Mouse (Mus musculus): Measurements from ENCODE around the gene Ikzf5.
"Not testable (repeated sequence)": the region's sequence is repeated elsewhere in the genome, so short reads cannot be mapped to it uniquely, and the experiment has no call there.

Gene Ikzf5

DNA sequence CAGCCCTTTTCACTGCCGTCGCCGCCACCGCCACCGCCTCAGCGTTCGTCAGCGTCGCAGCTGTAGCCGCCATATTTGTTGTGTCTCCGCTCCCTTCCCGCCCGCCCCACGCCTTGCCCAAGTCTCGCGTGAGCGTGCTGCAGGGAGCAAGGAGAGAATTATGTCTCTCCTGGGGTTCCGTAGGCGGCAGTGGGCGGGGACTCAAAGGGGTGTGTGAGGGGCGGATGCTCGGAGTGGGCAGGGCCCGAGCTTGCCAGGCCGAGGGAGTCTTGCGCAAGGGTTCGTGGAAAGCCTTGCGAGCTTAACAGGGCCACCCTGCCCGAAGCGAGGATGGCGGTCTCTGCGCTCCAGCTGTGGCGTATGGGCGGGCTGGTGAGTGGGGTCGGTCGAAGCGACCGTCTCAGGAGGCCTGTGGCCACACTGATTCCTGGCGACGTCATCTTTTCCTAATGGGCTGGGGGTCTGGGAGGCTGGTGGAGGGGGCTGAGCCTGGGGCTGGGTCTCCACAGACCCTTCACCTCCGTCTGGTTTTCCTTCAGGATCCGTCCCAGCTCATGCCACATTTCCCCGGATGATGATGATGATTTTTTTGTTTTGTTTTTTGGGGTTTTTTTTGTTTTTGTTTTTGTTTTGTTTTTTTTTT is at the start of gene Ikzf5, which contains the start of gene Acadsb:
Gene Ikzf5, minus strand, starts transcription at position 106 of the 643 bp plus-strand sequence.
Gene Acadsb, plus strand, starts transcription at position 186 of the 643 bp plus-strand sequence.
- DNase-seq (ENCODE audit: low read depth, low spot score): peak; percentile 99

DNA sequence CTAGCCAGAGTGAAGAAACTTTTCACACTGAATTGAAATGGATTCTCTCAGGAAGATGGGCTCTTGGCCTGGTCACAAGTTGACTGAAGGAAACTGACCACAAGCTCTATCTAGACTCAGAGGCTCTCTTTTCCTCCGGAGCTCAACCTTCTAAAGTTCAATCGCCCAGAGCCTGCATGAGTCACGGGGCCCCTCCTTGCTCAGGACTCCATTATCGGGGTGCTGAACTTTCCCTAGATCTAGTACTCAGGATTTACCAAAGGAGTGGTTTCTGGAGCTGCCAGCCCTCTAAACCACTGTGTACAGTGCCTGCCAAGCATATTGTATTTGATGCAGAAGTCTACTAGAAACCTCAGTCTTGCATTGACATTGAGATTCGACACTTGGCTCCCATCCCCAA is 46.4 kb upstream of the Ikzf5 start:
- DNase-seq (ENCODE audit: low read depth, low spot score): no peak

DNA sequence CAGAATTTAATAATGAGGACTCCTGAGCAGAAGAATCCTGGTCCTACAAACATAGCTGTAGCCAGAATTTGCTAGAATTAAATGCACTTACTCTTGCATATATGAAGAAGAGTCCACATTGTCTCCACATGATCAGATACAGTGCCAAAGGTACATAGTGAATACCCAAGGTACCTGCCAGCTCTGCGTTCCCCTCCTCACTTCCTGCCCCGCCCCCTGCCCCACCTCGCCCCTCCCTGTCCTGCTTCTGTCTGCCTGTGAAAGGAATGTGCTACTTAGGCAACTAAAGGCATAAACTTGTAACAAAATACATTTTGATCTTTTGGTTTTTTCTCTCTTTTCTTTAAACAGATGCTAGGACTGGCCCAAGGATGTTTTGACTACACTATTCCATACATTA is 26.7 kb upstream of the Ikzf5 start:
- no peak for DNase-seq (ENCODE audit: low read depth, low spot score)

DNA sequence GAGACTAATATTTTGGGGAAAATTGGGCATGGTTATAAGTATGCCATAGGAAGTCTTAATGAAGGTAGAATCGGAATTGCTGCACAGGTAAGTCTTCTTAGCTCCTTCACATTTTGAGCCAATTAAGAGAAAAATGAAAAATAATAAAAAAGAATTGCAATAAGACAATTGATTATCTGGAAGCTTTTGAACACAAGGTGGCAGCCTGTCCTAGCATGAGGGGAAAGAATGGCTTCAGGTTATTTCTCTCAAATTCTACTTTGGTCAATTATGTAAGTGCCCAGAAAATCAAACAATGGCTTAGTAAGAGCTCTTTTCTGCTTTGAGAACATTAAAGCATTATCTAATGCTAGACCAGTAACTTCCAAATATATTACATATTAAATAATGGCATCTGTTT is 24.0 kb upstream of the Ikzf5 start:
- DNase-seq (ENCODE audit: low read depth, low spot score): peak; percentile 11

DNA sequence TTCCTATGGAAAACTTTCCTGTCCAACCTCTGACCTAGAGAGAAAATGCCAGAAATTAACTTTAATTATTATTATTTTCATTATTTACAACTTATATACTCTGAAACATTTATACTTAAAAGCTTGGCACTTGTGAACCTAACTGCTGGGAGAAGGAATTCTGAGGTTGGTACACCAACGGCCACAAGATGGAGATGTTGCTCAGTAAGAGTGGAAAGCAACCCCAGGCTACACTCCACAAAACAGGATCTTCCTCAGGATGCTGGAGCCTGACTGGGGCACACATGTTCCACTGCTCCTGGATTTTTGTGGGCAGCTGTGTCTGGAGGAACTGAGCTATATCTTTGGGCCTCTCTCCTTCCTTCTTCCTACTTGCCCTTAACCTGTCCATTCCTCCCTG is 21.9 kb upstream of the Ikzf5 start:
- peak; percentile 79 for DNase-seq (ENCODE audit: low read depth, low spot score)

DNA sequence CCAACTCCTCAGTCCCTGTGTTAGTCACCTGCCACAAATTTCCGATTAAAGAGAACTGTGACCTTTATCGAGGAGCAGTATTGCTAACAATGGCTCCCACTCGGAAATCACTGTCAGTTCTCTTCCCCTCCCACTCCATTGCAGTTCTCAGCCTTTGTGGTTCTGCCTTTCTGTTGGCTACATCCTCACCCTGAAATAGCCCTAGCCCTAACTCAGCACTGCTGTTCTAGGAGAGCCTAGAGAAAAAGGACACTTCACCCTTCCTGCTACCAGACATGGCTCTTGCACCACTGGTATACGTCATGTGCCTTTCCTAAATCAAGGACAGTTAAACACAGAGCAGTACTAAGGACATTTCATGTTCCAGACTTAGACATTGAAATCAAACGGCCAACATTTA is 17.0 kb upstream of the Ikzf5 start:
- peak; percentile 41 for DNase-seq (ENCODE audit: low read depth, low spot score)

DNA sequence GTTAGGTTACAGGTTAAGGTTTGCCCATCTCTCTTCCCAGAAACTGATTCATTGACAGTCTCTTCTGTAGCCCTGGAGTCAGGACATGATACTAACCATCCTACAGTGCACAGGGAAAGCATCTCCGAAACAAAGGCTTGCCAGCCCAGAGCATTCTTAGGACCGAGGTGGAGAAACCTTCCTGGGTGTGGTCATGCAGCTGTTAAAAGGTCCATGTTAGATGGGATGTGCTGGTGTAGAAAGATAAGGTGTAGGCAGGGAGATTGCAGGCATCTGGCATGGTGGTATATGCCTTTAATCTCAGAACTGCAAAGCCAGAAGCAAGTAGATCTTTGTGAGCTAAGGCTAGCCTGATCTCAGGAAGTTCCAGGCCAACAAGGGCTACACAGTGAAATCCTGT is 14.6 kb upstream of the Ikzf5 start:
- DNase-seq (ENCODE audit: low read depth, low spot score): no peak

DNA sequence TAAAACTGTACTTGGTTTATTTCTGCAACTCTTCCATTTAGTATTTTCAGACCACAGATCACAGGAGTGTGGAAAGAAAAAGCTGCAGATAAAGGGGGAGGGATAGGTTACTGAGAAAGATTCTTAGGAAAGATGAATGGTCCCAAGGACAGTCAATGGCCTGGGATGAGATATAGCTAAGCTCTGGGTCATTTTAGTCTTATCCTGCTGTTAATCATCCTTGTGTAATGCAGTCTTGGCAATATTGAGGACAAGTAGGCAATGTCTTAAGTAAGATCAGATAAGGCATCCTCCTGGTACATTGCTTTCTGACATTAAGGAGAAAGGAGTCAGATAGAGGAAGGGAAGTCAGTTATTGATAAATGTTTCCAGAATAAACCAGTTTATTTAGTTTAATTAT is 7.3 kb upstream of the Ikzf5 start:
- no peak for DNase-seq (ENCODE audit: low read depth, low spot score)

DNA sequence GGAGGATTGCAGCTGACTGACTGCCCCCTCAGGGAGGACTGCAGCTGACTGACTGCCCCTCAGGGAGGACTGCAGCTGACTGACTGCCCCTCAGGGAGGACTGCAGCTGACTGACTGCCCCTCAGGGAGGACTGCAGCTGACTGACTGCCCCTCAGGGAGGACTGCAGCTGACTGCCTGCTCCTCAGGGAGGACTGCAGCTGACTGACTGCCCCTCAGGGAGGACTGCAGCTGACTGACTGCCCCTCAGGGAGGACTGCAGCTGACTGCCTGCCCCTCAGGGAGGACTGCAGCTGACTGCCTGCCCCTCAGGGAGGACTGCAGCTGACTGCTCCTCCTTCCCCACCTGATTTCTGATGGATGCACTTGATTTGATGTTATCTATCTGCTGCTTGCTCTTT is 6.4 kb upstream of the Ikzf5 start:
- not testable (repeated sequence) for DNase-seq (ENCODE audit: low read depth, low spot score)

DNA sequence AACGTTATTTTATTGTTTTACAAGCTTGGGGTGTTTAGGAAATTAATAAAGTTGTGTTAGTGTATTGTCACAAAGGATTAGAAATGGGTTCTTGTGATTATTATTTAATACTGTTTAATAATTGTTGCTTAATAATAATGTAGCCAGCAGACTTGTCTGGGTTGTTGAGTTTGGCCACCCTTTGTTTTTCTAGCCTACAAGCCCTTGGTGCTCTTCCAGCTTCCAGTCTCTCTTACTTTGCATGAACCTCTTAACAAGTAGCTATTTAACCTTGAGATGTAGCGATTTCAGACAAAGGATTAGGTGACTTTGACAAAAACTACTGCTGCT is 1.6 kb upstream of the Ikzf5 start:
- no peak for DNase-seq (ENCODE audit: low read depth, low spot score)

DNA sequence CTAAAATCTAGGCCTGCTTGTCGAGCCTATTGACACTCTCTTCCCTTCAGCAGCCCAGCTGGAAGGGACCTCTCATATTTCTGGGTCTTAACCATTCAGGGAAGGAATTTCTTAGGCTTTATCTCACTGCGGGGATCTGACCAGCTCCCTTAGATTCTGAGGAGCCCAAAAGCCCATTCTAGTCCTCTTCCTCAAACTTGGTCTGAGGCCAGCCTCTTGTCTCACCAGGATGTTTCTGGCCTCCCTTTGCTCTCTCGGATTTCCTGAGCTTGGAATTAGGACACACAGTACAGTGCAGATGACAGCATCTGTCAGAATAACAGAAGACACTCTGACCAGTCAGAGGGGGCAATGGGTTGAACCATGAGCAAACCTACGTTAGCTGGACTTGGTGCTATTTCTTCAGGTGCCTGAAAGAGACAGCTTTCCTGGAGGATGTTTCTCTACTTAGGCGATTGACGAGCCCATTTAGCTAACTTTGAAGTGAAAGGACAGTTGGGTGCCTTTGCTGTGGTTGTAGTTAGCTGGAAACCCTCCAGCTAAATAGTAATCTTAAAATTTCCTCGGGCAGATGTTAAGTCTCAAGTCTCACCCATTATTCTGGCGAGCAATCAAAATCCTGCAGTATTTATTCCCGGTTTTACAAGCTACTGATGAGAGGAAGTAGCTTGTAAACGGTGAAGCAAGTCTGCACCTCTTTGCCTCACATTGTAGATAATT is 1.1 kb upstream of the Ikzf5 start:
- DNase-seq (ENCODE audit: low read depth, low spot score): peak; percentile 13

DNA sequence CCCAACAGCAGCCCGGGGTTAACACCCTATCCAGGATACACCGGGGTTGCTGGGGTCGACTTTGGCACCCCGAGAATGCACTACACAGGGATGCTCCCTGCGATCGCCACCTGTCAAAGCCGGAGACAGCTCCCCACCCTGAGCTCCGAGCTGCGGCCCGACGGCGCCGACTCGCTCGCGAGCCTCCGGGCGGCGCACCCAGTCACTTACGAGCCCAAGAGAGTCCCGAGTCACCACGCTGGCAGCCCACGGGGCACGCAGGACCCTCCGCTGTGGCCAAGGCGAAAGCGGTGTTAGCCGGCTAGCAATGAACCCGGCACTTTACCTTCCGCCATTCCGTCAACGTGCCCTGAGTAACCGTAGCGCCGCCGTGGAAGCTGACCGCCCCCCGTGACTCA is 334 bp downstream of the Ikzf5 start:
- DNase-seq (ENCODE audit: low read depth, low spot score): no peak

DNA sequence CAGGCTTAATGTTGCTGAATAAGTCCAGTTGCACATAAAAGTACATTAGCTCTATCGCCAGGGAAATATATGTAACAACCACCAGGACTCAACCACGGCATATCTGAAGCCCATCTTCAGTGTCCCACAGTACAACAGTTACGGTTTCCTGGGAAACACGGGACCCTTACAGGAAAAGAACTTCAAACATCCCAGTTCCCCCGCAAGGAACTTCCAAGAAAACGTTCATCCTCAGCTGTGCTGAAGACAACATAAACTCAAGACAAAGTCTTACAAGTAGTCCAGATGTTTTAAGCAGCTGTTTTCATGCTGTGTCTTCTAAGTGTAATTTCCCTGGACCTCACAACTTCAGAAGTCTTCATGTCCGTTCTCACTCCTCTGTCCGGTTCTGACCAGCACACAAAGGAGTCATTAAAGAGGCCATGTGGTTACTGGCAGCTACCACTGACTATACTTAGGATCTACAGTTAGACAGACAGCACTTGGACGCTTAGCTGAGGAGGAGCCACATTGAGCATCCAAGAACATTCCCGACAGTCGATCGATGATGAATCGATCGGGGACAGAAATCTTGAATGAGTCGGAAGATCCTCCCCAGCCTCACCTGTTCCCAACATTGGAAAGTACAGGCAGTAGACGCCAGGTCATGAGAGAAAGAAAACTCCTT is 867 bp downstream of the Ikzf5 start:
- DNase-seq (ENCODE audit: low read depth, low spot score): peak; percentile 27

DNA sequence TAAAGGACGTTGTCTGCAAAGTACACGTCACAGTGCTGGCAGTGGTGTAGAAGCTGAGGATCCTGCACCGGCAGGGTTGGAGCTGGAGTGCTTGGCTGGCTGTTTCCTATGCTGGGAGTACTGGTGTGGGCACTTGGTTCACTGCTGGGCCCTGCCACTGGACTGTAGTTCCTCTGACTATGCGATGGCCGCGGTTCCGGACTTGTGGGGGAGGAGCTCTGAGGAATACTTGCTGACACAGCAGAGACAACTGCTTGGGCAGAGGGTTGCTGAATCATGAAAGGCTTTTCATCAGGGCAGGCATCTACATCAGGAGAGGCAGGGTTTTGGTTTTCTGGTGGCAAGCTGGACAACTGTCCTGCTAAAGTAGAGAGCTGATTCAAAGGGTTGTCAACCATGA is 18.6 kb downstream of the Ikzf5 start:
- DNase-seq (ENCODE audit: low read depth, low spot score): not testable (repeated sequence)

DNA sequence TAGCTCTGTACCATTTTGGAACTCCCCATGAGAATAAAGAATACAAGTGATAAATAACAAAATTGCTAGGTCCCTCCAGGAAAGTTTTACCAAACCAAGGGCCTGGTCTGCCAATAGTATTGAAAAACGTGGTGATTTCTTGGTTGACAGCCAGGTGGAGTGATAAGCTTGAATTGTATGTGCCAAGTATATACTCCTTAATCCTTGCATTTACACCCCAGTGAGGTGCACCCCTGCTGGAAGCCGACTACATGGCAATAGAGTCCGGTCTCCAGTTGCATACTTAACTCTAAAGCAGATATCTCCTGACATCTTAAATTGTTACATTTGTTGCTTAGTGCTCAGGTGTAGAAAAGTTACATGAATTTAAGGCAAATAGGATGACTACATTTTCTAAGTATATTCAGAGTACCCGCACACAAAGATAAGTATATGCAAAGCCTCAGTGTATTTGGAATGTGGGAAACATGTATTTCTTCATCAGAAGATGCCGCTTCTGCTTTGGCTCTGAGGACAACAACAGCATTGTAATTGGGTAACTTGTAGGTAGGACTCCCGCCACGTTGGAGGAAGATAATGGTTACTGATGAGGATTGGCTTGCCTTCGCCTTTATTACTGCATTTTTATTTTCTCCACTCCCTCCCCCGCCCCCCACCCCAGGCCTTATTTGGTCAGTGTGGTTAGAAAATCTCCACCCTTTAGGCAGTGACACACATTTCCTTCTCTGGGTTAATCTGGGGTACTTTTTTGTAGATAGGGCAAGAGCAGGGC is 38.3 kb downstream of the Ikzf5 start:
- DNase-seq (ENCODE audit: low read depth, low spot score): peak; percentile 30

DNA sequence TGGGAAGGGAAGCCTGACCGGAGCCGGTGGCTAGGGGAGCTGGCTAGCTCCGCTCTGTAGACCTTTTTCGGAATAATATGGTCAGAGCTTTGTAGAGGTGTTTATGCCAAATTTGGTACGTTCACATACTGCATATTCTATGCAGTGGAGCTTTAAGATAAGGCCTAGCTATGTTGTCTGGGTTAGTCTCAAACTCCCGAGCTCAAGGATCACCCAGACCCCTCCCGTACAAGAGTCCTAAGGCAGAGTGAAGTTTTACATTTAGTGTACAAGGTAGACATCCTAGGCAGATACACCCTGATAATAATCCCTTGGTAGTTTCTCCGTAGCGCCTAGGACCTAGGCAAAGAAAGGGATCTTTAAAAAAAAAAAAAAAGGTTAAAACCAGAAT is 38.9 kb downstream of the Ikzf5 start:
- no peak for DNase-seq (ENCODE audit: low read depth, low spot score)

DNA sequence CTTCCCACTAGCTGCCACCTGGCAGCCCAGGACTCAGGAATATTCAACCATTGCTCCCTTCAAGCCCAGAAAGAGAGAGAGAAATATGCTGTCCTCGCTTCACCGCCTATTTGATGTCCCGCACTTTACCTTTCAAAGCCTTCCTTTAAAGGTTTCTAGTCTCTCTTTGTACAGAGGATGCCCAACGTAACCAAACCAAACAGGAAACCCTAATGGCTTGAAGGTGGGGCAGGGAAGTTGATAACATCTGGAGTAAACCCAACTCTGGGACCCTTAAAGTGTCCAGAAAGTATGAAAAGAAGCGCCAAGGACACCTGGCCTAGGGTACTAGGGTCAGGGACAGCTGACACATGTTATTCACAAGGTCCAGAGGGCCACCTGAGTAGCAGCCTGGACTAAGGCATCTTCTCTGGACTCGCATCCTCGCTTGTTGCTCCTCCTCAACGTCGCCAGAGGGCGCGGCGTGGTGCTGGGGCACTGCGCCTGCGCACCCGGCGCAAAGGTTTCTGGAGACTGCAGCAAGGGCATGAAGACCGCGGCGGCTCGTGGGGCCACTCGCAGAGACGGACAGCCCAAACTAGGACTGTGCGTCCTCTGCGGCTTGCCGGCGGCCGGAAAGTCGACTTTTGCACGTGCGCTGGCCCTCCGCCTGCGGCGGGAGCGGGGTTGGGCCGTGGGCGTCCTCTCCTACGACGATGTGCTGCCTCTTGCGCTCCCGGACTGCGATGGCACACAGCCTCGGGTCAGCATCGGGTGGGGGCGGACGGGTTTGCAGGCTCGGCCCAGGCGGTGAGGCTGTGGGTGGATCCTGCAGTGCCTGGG is 39.5 kb downstream of the Ikzf5 start, which contains the start of gene Pstk:
Gene Pstk, plus strand, starts transcription at position 494 of the 822 bp plus-strand sequence.
- peak; percentile 96 for DNase-seq (ENCODE audit: low read depth, low spot score)

DNA sequence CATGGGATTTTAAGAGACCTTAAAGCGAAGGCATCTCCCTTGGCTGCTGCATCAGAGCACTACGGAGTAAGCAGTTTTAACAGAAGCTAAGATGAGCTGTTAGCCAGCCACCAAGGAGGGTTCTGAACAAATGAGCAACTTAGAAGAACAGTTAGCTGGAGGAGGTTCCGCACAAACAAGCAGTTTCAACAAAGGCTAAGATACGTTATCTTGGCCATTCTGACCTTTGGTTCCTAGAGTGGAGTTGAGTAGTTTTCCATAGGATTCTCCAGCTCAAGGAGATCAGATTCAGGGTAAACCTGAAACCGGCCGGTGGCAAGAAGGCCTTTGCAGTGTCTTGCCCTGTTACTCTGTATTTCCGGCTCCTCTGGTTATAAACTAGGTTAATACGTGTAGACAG is 46.2 kb downstream of the Ikzf5 start:
- DNase-seq (ENCODE audit: low read depth, low spot score): no peak

DNA sequence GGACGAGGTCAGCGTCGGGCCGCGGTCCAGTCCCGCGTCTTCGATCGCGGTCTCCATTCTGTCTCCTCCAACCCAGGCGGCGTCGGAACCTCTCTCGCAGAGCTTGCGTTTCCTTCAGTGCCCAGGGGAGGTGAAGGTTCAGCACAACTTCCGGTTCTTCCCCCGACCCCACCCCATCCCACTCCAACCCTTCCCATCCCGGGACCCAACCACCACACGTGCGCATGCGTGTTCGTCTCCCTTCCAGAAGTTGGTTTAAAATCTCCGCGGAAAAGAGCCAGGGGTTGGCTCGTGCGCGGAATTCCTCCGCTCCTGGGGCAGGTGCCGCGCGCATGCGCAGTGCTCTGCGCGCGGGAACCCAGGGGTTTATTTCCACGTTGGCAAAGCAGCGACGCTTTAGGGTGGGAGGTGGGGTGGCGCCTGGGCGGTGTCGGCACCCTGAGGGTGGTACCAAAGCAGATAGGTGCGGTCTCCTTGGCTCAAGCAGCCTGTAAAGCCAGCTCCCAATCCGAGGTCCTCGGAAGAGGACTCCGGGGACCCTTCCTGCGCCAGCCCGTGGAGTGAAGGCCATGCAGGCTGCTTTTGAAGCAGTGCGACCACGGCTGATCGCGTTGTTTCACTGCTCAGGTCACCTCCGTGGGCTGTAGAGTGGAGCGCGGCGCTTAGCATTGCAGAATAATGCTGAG is 47.6 kb downstream of the Ikzf5 start, which contains the start of gene 2310057M21Rik:
Gene 2310057M21Rik, minus strand, starts transcription at position 145 of the 686 bp plus-strand sequence.
- peak; percentile 99 for DNase-seq (ENCODE audit: low read depth, low spot score)

DNA sequence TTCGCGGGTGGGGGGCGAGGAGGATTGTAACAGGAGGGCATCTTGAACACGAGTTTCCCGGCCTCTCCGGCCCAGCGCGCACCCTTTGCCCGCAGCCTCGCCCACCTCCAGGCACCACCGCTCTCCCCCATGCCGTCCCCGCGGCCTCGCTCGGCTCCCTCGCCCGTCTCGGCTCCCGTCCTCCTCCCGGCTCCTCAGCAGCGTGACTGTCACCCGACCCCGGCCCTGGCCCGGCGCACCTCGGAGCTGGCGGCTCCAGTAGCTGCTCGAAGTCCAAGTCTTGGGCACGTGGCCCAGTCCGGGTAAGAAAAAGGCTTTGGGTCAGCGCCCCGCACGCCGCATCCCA is 48.1 kb downstream of the Ikzf5 start:
- DNase-seq (ENCODE audit: low read depth, low spot score): no peak

DNA sequence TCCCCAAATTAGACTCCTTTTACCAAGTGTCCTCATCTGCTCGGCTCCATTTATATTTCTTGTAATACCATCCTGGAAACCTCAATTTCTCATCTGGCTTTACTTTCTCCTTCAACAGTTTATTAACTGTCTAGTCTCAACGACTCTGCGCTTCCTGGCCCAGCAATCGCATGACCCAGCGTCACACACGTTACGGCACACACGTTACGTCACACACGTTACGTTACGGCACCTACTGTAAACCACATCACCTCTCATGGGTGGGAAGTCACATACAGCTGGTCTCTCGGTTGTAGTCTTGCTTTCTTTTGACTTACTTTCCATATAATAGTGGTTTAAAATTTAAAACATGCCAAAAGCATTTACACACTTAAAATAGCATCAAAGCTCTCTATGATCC is 54.2 kb downstream of the Ikzf5 start:
- no peak for DNase-seq (ENCODE audit: low read depth, low spot score)

All from brain, adult 2 months (tissue).